Mouse (Mus musculus): ENCODE measurements at regions not wholly inside any gene's neighbourhood (a gene's known extent, or its start where the extent isn't known, plus 50 kb on each side); places are given as distances from the start of the nearest gene placed in this dataset.

DNA sequence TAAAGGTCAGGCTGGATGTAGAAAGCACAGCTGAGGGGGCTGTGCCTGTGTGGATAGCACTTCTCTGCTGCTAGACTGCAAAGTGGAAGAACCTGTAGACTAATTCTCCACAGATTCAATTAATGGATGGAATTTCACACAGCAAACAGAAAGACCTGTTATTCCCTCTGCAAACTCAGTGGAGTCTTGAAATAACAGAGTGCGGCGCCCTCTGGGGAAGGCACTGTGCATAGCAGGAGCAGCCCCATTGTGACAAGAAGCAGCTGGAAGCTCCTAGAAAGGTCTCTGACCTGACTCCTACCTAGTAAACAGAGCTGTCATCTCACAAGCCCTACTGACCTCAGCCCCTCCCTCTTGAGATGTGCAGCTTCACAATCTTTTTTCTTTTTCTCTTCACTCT is 118.9 kb upstream of the Ptprm start:
- TF ChIP-seq CTCF (IDR thresholded peaks at IDR 0.05; ENCODE audit: extremely low read depth, insufficient read depth, low read length): peak; percentile 85
- no peak for TF ChIP-seq POLR2A (IDR thresholded peaks at IDR 0.05; ENCODE audit: extremely low read depth, insufficient read depth, low read length)
